Mouse (Mus musculus) MEL (cell line): ENCODE data around the gene Rbm18. TPM values are rescaled to one million over a fixed set of nuclear protein-coding genes. Genes with fewer than 3 reads are reported as not detected.

Experiments
- DNase-seq: peaks from one replicate; pipeline ENCODE4 v3.0.0; 2011; ENCODE audit warnings: low read depth, low spot score
- H3K27ac ChIP-seq: 2 replicates; pipeline ENCODE4 v1.5.1; 2012; ENCODE audit warnings: low read depth, mild to moderate bottlenecking, control low read depth, low read length, moderate library complexity; ENCODE audit not compliant: control insufficient read depth
- H3K27me3 ChIP-seq, 2 experiments: fragments of 150-350 bp in 1 of 2; sonication (generic) in 1 of 2; 2 replicates each; pipeline ENCODE4 v1.6.1; 2012; ENCODE audit warnings: low read length in 2 of 2, mild to moderate bottlenecking in 2 of 2, improper control_type of control experiment in 1 of 2, moderate library complexity in 1 of 2; ENCODE audit not compliant: insufficient read depth in 2 of 2, control insufficient read depth in 1 of 2
- H3K36me3 ChIP-seq, 2 experiments: 2 replicates each; pipeline ENCODE4 v1.6.1; 2012 to 2014; ENCODE audit warnings: low read length in 2 of 2, improper control_type of control experiment in 1 of 2, inconsistent platforms in 1 of 2, mild to moderate bottlenecking in 1 of 2; ENCODE audit not compliant: insufficient read depth in 2 of 2, control insufficient read depth in 1 of 2
- H3K4me1 ChIP-seq, 2 experiments: fragments of 150-350 bp in 1 of 2; sonication (generic) in 1 of 2; 2 replicates each; pipeline ENCODE4 v1.6.1; 2012; ENCODE audit warnings: low read length in 2 of 2, improper control_type of control experiment in 1 of 2, mild to moderate bottlenecking in 1 of 2; ENCODE audit not compliant: insufficient read depth in 2 of 2, control insufficient read depth in 1 of 2
- H3K4me3 ChIP-seq, 2 experiments: fragments of 150-350 bp in 1 of 2; sonication (generic) in 1 of 2; 2 replicates each; pipeline ENCODE4 v1.5.1; 2012; ENCODE audit warnings: low read depth in 2 of 2, low read length in 2 of 2, mild to moderate bottlenecking in 2 of 2, moderate library complexity in 2 of 2, control low read depth in 1 of 2, improper control_type of control experiment in 1 of 2; ENCODE audit not compliant: control insufficient read depth in 1 of 2, insufficient read depth in 1 of 2
- H3K79me2 ChIP-seq: 2 replicates; pipeline ENCODE4 v1.6.1; 2012; ENCODE audit warnings: mild to moderate bottlenecking, low read length, moderate library complexity; ENCODE audit not compliant: control insufficient read depth, poor library complexity, insufficient read depth
- H3K9ac ChIP-seq: 2 replicates; pipeline ENCODE4 v1.6.1; 2012; ENCODE audit warnings: low read depth, mild to moderate bottlenecking, control low read depth, low read length, moderate library complexity; ENCODE audit not compliant: control insufficient read depth, poor library complexity, severe bottlenecking
- H3K9me3 ChIP-seq: fragments of 150-350 bp; sonication (generic); replicated peaks from 2 replicates; pipeline ENCODE4 v1.6.1; 2012; ENCODE audit warnings: mild to moderate bottlenecking, low read length, improper control_type of control experiment, moderate library complexity; ENCODE audit not compliant: insufficient read depth
- ELF1 ChIP-seq: IDR thresholded peaks from 2 replicates; pipeline ENCODE4 v1.6.1; 2014; ENCODE audit warnings: low read depth, mild to moderate bottlenecking, inconsistent platforms, low read length, improper control_type of control experiment, moderate library complexity
- JUND ChIP-seq: IDR thresholded peaks from 2 replicates; pipeline ENCODE4 v1.6.1; 2011; ENCODE audit warnings: low read depth, mild to moderate bottlenecking, improper control_type of control experiment, low read length
- MXI1 ChIP-seq: IDR thresholded peaks from 2 replicates; pipeline ENCODE4 v1.6.1; 2011; ENCODE audit warnings: mild to moderate bottlenecking, low read depth, low read length, improper control_type of control experiment
- NRF1 ChIP-seq: IDR thresholded peaks from 2 replicates; pipeline ENCODE4 v1.6.1; 2014; ENCODE audit warnings: low read depth, mild to moderate bottlenecking, inconsistent platforms, low read length, improper control_type of control experiment, moderate library complexity; ENCODE audit not compliant: poor library complexity, insufficient read depth, severe bottlenecking
- POLR2AphosphoS2 ChIP-seq: IDR thresholded peaks from 2 replicates; pipeline ENCODE4 v1.6.1; 2011; ENCODE audit warnings: low read length, improper control_type of control experiment
- SIN3A ChIP-seq: IDR thresholded peaks from 2 replicates; pipeline ENCODE4 v1.6.1; 2012; ENCODE audit warnings: low read length, improper control_type of control experiment, inconsistent platforms
- UBTF ChIP-seq: IDR thresholded peaks from 2 replicates; pipeline ENCODE4 v1.6.1; 2012; ENCODE audit warnings: low read depth, mild to moderate bottlenecking, inconsistent platforms, low read length, improper control_type of control experiment, moderate library complexity, borderline replicate concordance; ENCODE audit not compliant: insufficient read depth
- ZKSCAN1 ChIP-seq: IDR thresholded peaks from 2 replicates; pipeline ENCODE4 v1.6.1; 2012; ENCODE audit warnings: low read depth, mild to moderate bottlenecking, inconsistent platforms, low read length, improper control_type of control experiment, moderate library complexity
- ZNF384 ChIP-seq: IDR thresholded peaks from 2 replicates; pipeline ENCODE4 v1.6.1; 2012; ENCODE audit warnings: low read depth, mild to moderate bottlenecking, inconsistent platforms, low read length, improper control_type of control experiment
- polyA plus RNA-seq, 2 experiments: library from polyadenylated mRNA; stranded (reverse) in 1 of 2; unstranded in 1 of 2; fragments of >175 nt in 1 of 2; fragments of >200 nt in 1 of 2; gene quantifications; 2 replicates each; pipeline versions ENCODE4 v1.2.1 to v1.2.4; 2012; ENCODE audit warnings: low replicate concordance in 2 of 2, low read depth in 1 of 2; ENCODE audit not compliant: insufficient read length in 2 of 2, insufficient read depth in 1 of 2, missing spikeins in 1 of 2
- total RNA-seq: library from RNA; depleted of rRNA; stranded (reverse); fragments of 300-350 nt; gene quantifications from 2 replicates; pipeline ENCODE4 v1.2.3, GENCODE M21; 2012; rRNA removed

Rbm18 gene
- total and polyA plus RNA-seq, 3 experiments: 16.7 to 20.1 TPM; not detected in 1

DNA sequence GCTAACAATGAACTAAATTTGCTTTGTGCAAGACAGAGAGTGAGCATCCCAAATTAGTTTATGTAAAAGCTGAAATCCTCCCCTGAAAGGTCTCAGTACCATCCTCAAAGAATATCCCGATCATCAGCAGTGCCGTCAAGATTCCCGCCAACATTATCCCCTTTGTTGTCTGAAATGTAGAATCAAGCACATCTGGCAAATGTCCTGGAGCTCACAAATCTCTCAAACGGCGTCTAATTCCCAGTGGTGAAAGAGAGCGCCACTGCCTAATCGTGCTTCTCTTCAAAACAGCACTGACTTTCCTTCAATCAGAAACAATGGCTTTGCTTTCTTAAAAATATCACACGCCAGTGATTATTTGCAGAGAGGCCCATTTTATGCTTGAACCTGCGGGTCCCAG, 69.4 kb downstream of the Rbm18 start:
- H3K79me2 ChIP-seq: no peaks in the 10 kb centered on the region
- TF ChIP-seq ELF1 (no peak), JUND (no peak), POLR2AphosphoS2 (no peak), SIN3A (no peak), ZNF384 (no peak), MXI1 (no peak), UBTF (no peak), NRF1 (no peak), ZKSCAN1 (no peak)
- TF ChIP-seq, all 39 proteins: peak for 0
- Histone ChIP-seq H3K27ac (no peak overlapping the region), H3K9me3 (no peaks in the 10 kb centered on the region), H3K4me1 (no peaks in the 10 kb centered on the region), H3K36me3 (no peaks in the 10 kb centered on the region), H3K4me3 (no peak overlapping the region), H3K9ac (no peak overlapping the region), H3K27me3 (no peaks in the 10 kb centered on the region; a peak in 2 of 4 replicates)
- DNase-seq: no peak

Other genes starting within 250 kb of the Rbm18 start
- gene Ttll11, start 156.9 kb downstream of the Rbm18 start, total RNA-seq: 1.2 TPM in 2 replicates
- gene Ttll11, start 156.9 kb downstream of the Rbm18 start, polyA plus RNA-seq: 1 to 10 TPM in 1 of 2 experiments, not detected in 1; 2.5 TPM
- gene Ndufa8, start 87.4 kb downstream of the Rbm18 start, total RNA-seq: 167 and 186 TPM in 2 replicates
- 100 to 1,000 TPM in 1 of 2 experiments, not detected in 1; 357 TPM for gene Ndufa8, start 87.4 kb downstream of the Rbm18 start, polyA plus RNA-seq
- gene Morn5, start 87.3 kb downstream of the Rbm18 start, total RNA-seq: 0.81 and 0.98 TPM in 2 replicates
- 1 to 10 TPM in 1 of 2 experiments, not detected in 1; 1.3 TPM for gene Morn5, start 87.3 kb downstream of the Rbm18 start, polyA plus RNA-seq
- gene Lhx6, start 31.4 kb downstream of the Rbm18 start, total RNA-seq: 1.1 and 1.3 TPM in 2 replicates
- 1 to 10 TPM in 1 of 2 experiments, not detected in 1; 3.0 TPM for gene Lhx6, start 31.4 kb downstream of the Rbm18 start, polyA plus RNA-seq
- 20.0 and 28.0 TPM in 2 replicates for gene Mrrf, start 384 bp downstream of the Rbm18 start, total RNA-seq
- gene Mrrf, start 384 bp downstream of the Rbm18 start, polyA plus RNA-seq: 10 to 100 TPM in 1 of 2 experiments, not detected in 1; 31.2 TPM
- gene Ptgs1, start 93.7 kb upstream of the Rbm18 start, total RNA-seq: 2.6 and 3.9 TPM in 2 replicates
- 10 to 100 TPM in 1 of 2 experiments, not detected in 1; 20.0 TPM for gene Ptgs1, start 93.7 kb upstream of the Rbm18 start, polyA plus RNA-seq
- gene Olfr338, start 236.7 kb upstream of the Rbm18 start, total RNA-seq: not detected in 2 replicates
- not detected for gene Olfr338, start 236.7 kb upstream of the Rbm18 start, polyA plus RNA-seq